Mouse (Mus musculus) lung, embryonic 14.5 days (tissue): ENCODE results near the gene Frat1. TPM values are rescaled to one million over a fixed set of nuclear protein-coding genes. Genes with fewer than 3 reads are reported as not detected.
A peak's percentile ranks its signal among the peaks of the same experiment; 100 is the strongest.

ENCODE experiments used
- ATAC-seq: fragments of 200-750 bp; cut with Nextera tagmentation; 2 replicates; pipeline ENCODE4 v1.8.0; 2017; ENCODE audit warnings: mild to moderate bottlenecking, moderate TSS enrichment, moderate library complexity; ENCODE audit not compliant: insufficient read depth
- DNase-seq: peaks from one replicate; pipeline ENCODE4 v3.0.0-alpha.2; 2015
- H3K27ac ChIP-seq: fragments of 300-500 bp; sonication (generic); 2 replicates; pipeline ENCODE4 v1.5.1; 2014; ENCODE audit warnings: low read depth, mild to moderate bottlenecking, moderate library complexity
- H3K27me3 ChIP-seq: fragments of 300-500 bp; sonication (generic); 2 replicates; pipeline ENCODE4 v1.6.1; 2014; ENCODE audit warnings: low read length, control low read depth; ENCODE audit not compliant: insufficient read depth
- H3K36me3 ChIP-seq: fragments of 300-500 bp; sonication (generic); 2 replicates; pipeline ENCODE4 v1.6.1; 2014; ENCODE audit warnings: control low read depth; ENCODE audit not compliant: insufficient read depth
- H3K4me1 ChIP-seq: fragments of 300-500 bp; sonication (generic); 2 replicates; pipeline ENCODE4 v1.6.1; 2014; ENCODE audit warnings: antibody characterized with exemption, control low read depth; ENCODE audit not compliant: insufficient read depth
- H3K4me2 ChIP-seq: fragments of 300-500 bp; sonication (generic); 2 replicates; pipeline ENCODE4 v1.6.1; 2014; ENCODE audit warnings: mild to moderate bottlenecking
- H3K4me3 ChIP-seq: fragments of 300-500 bp; sonication (generic); 2 replicates; pipeline ENCODE4 v1.5.1; 2014; ENCODE audit warnings: low read depth, low read length
- H3K9ac ChIP-seq: fragments of 300-500 bp; sonication (generic); 2 replicates; pipeline ENCODE4 v1.6.1; 2014
- H3K9me3 ChIP-seq: fragments of 300-500 bp; sonication (generic); 2 replicates; pipeline ENCODE4 v1.6.1; 2016; ENCODE audit warnings: low read depth, low read length, control low read depth
- CTCF ChIP-seq: IDR thresholded peaks from 2 replicates; pipeline ENCODE4 v1.5.1; 2016; ENCODE audit warnings: antibody characterized with exemption, low read depth
- WGBS: fragments of 180-500 bp; shearing (Covaris S2); extraction: QIAGEN DNeasy Blood & Tissue Kit; methylation state at CpG from one replicate; pipeline ENCODE4 v1.1.7; 2014; 5-methylcytosine and 5-hydroxymethylcytosine counted together
- polyA plus RNA-seq: library from polyadenylated mRNA; unstranded; fragments of >200 nt; fragmentation: Nextera tagmentation; extraction: Ambion mirVana; gene quantifications from 2 replicates; pipeline ENCODE4 v1.2.1, GENCODE M21; 2014

The Frat1 gene
- polyA plus RNA-seq, 1 experiment from 2014 or later = 4.4 TPM

GRCm38 (mm10) chr19:41816410-41816809 lies 13.4 kb upstream of the Frat1 start:
- DNase-seq (no peak), ATAC-seq (no peak)
- peak overlapping the region; percentile 88 for H3K27ac ChIP-seq
- no peak overlapping the region for H3K4me3 ChIP-seq
- no peak overlapping the region for H3K9ac ChIP-seq
- H3K4me2 ChIP-seq = no peak overlapping the region
- no peaks in the 10 kb centered on the region for H3K36me3 ChIP-seq
- H3K27me3 ChIP-seq = no peaks in the 10 kb centered on the region
- 0 out of 2 replicates have a peak, but pooled peaks cover 3% of the 10 kb centered on the region for H3K4me1 ChIP-seq
- TF ChIP-seq CTCF = no peak
- H3K9me3 ChIP-seq = no peaks in the 10 kb centered on the region
- WGBS = 38% methylated on average over 5 of the region's 5 CpGs

GRCm38 (mm10) chr19:41816915-41817314 lies 12.9 kb upstream of the Frat1 start:
- no peaks in the 10 kb centered on the region for H3K27me3 ChIP-seq
- no peak overlapping the region for H3K9ac ChIP-seq
- H3K27ac ChIP-seq = peak overlapping the region; percentile 88
- peak; percentile 50 for DNase-seq
- no peak overlapping the region for H3K4me3 ChIP-seq
- ATAC-seq = peak; percentile 89
- 29% methylated on average over 5 of the region's 5 CpGs for WGBS
- TF ChIP-seq CTCF = no peak
- H3K36me3 ChIP-seq = no peaks in the 10 kb centered on the region
- no peaks in the 10 kb centered on the region for H3K9me3 ChIP-seq
- 0 out of 2 replicates have a peak, but pooled peaks cover 3% of the 10 kb centered on the region for H3K4me1 ChIP-seq
- peak overlapping the region; percentile 30 for H3K4me2 ChIP-seq

GRCm38 (mm10) chr19:41817325-41817724 lies 12.4 kb upstream of the Frat1 start:
- H3K27ac ChIP-seq = peak overlapping the region; percentile 88
- 0 out of 2 replicates have a peak, but pooled peaks cover 3% of the 10 kb centered on the region for H3K4me1 ChIP-seq
- peak overlapping the region; percentile 30 for H3K4me2 ChIP-seq
- no peak overlapping the region for H3K9ac ChIP-seq
- DNase-seq (no peak), ATAC-seq (peak; percentile 47; the same call in 1 of the 2 replicates)
- TF ChIP-seq CTCF = no peak
- H3K27me3 ChIP-seq = no peaks in the 10 kb centered on the region
- no peak overlapping the region for H3K4me3 ChIP-seq
- WGBS = 38% methylated on average over 10 of the region's 10 CpGs
- H3K36me3 ChIP-seq = no peaks in the 10 kb centered on the region
- H3K9me3 ChIP-seq = no peaks in the 10 kb centered on the region

- ATAC-seq = no peak
Observed at GRCm38 (mm10) chr19:41818749-41819148, 11.0 kb upstream of the Frat1 start.

GRCm38 (mm10) chr19:41821436-41821835 lies 8.3 kb upstream of the Frat1 start:
- Histone ChIP-seq H3K9me3 (no peaks in the 10 kb centered on the region), H3K27me3 (no peaks in the 10 kb centered on the region), H3K27ac (peak overlapping the region; percentile 84), H3K4me1 (0 out of 2 replicates have a peak, but pooled peaks cover 3% of the 10 kb centered on the region), H3K4me2 (no peak overlapping the region), H3K4me3 (no peak overlapping the region), H3K36me3 (no peaks in the 10 kb centered on the region), H3K9ac (no peak overlapping the region)
- ATAC-seq (peak; percentile 75; the same call in 1 of the 2 replicates), DNase-seq (peak; percentile 44)
- WGBS = 9% methylated on average over 5 of the region's 5 CpGs
- no peak for TF ChIP-seq CTCF

More at GRCm38 (mm10) chr19:41818749-41819148, 11.0 kb upstream of the Frat1 start:
- no peaks in the 10 kb centered on the region for H3K36me3 ChIP-seq
- DNase-seq = no peak
- no peak overlapping the region for H3K4me2 ChIP-seq
- no peaks in the 10 kb centered on the region for H3K27me3 ChIP-seq
- H3K4me1 ChIP-seq = 0 out of 2 replicates have a peak, but pooled peaks cover 3% of the 10 kb centered on the region
- H3K9ac ChIP-seq = no peak overlapping the region
- H3K9me3 ChIP-seq = no peaks in the 10 kb centered on the region
- H3K4me3 ChIP-seq = no peak overlapping the region
- 82% methylated on average over 4 of the region's 4 CpGs for WGBS
- TF ChIP-seq CTCF = no peak
- H3K27ac ChIP-seq = no peak overlapping the region

DNA sequence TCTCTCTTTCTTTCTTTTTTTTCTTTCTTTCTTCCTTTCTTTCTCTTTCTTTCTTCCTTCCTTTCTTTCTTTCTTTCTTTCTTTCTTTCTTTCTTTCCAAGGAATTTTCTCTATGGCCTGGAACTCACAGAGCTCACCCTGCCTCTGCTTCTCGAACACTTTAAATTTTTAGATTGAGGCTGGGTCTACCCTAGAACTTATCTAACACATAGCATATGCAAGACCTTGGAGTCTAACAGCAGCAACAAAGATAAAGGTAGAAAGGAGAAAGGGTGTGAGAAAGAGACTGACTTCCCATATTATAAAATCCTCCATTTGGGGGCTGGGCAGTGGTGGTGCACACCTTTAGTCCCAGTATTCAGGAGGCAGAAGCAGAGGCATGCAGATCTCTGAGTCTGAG lies 7.2 kb upstream of the Frat1 start:
- ATAC-seq = no peak
- TF ChIP-seq CTCF = no peak
- H3K27ac ChIP-seq = no peak overlapping the region
- H3K36me3 ChIP-seq = no peaks in the 10 kb centered on the region
- H3K4me2 ChIP-seq = no peak overlapping the region
- DNase-seq = no peak
- no peak overlapping the region for H3K4me3 ChIP-seq
- WGBS = 83% methylated on average over 1 of the region's 1 CpGs
- H3K9ac ChIP-seq = no peak overlapping the region
- 0 out of 2 replicates have a peak, but pooled peaks cover 2% of the 10 kb centered on the region for H3K4me1 ChIP-seq
- no peaks in the 10 kb centered on the region for H3K27me3 ChIP-seq
- no peaks in the 10 kb centered on the region for H3K9me3 ChIP-seq

DNA sequence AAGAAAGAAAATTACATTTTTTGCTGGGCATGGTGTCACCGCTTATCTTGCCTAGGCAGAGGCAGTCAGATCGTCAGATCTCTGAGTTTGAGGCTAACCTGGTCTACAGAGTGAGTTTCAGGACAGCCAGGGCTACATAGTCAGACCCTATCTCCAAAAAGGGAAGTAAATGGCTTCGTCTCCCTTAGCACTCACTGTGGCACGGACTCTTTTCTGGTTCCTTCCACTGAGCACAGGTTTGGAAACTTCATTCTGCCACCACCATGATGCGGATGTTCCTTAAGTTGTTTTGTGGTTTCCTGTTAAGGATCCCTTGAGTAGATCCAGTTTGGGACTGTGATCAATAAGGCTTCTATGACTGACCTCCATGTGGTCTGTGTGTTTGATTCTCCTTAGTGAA lies 4.8 kb upstream of the Frat1 start:
- no peak overlapping the region for H3K27ac ChIP-seq
- no peaks in the 10 kb centered on the region for H3K27me3 ChIP-seq
- H3K4me2 ChIP-seq = no peak overlapping the region
- H3K4me3 ChIP-seq = no peak overlapping the region
- ATAC-seq = no peak
- no peak overlapping the region for H3K9ac ChIP-seq
- no peak for TF ChIP-seq CTCF
- H3K9me3 ChIP-seq = no peaks in the 10 kb centered on the region
- 82% methylated on average over 5 of the region's 5 CpGs for WGBS
- no peaks in the 10 kb centered on the region for H3K4me1 ChIP-seq
- H3K36me3 ChIP-seq = no peaks in the 10 kb centered on the region
- no peak for DNase-seq

GRCm38 (mm10) chr19:41826529-41826928 lies 3.2 kb upstream of the Frat1 start:
- 54% methylated on average over 3 of the region's 3 CpGs for WGBS
- ATAC-seq (no peak), DNase-seq (no peak)
- Histone ChIP-seq H3K4me1 (0 out of 2 replicates have a peak, but pooled peaks cover 5% of the 10 kb centered on the region), H3K36me3 (no peaks in the 10 kb centered on the region), H3K4me2 (no peak overlapping the region), H3K9ac (no peak overlapping the region), H3K27me3 (peaks cover 14% of the 10 kb centered on the region), H3K27ac (no peak overlapping the region), H3K9me3 (no peaks in the 10 kb centered on the region), H3K4me3 (no peak overlapping the region)
- TF ChIP-seq CTCF = no peak
